Mouse (Mus musculus): ENCODE results near the gene Wdr62. TPM values are rescaled to one million over a fixed set of nuclear protein-coding genes. Genes with fewer than 3 reads are reported as not detected.

Gene Wdr62
- total RNA-seq, 2 experiments from 2014 or later, result 26.2 to 42.8 TPM

GRCm38 (mm10) chr7:30193581-30194100, 86.6 kb downstream of the Wdr62 start:
- ATAC-seq (replicated peaks; ENCODE audit: low FRiP score, poor library complexity, severe bottlenecking), result peak; percentile 84

DNA sequence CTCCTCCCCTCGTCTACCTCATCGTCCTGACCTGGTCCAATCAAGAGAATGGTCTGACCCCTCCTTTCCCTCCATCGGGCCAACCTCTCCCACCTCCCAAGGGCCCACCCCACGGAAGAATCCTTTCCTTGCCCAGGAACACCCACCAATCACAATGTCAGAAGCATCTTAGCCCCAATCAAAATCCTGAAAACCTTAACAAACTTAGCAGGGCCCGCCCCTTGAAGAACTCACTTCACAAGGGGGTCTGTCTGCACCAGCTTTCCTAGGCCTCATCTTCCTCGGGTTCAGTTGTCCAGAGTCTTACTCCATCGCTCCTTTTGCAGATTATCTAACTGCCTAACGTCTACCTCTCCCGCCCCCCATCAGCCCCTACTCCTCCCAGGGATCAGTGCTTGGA, 87.2 kb downstream of the Wdr62 start:
- ATAC-seq (replicated peaks; ENCODE audit: low FRiP score, poor library complexity, severe bottlenecking), result no peak

DNA sequence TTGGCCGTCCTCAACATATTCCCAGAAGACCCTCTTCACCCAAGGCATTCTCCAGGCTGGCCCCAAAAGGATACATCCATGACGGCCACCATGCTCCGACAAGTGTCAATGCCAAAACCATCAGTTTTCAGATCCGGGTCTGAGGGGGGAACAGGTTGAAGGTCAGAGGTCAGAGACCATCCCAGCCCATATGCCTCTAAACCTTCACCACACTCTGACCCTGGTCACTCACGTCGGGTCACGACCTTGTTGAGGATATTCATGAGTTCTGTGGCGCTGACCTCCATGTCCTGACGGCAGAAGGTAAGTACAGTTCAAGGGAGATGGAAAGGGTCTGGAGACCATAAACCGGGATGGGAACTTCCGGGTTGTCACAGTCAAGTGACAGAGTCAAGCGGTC, 88.1 kb downstream of the Wdr62 start:
- ATAC-seq (replicated peaks; ENCODE audit: low FRiP score, poor library complexity, severe bottlenecking), result no peak

Other genes with a start within 250 kb of the Wdr62 start
- gene Zfp14, start 229.0 kb downstream of the Wdr62 start, total RNA-seq (2015; ENCODE audit: low replicate concordance), result 1.1 TPM in 1 of 2 replicates, not detected in the other
- 0.39 TPM in 1 of 2 replicates, not detected in the other for gene Zfp14, start 229.0 kb downstream of the Wdr62 start, total RNA-seq (2017; ENCODE audit: low replicate concordance)
- gene Zfp82, start 207.5 kb downstream of the Wdr62 start, total RNA-seq (2015; ENCODE audit: low replicate concordance), result 0.84 and 4.0 TPM in 2 replicates
- gene Zfp82, start 207.5 kb downstream of the Wdr62 start, total RNA-seq (2017; ENCODE audit: low replicate concordance), result 0.64 and 2.4 TPM in 2 replicates
- gene Gm26920, start 190.0 kb downstream of the Wdr62 start, total RNA-seq (2015; ENCODE audit: low replicate concordance), result not detected in 2 replicates
- gene Gm26920, start 190.0 kb downstream of the Wdr62 start, total RNA-seq (2017; ENCODE audit: low replicate concordance), result not detected in 2 replicates
- gene Zfp566, start 189.9 kb downstream of the Wdr62 start, total RNA-seq (2015; ENCODE audit: low replicate concordance), result 2.1 and 2.5 TPM in 2 replicates
- gene Zfp566, start 189.9 kb downstream of the Wdr62 start, total RNA-seq (2017; ENCODE audit: low replicate concordance), result not detected in 2 replicates
- gene Zfp260, start 185.6 kb downstream of the Wdr62 start, total RNA-seq (2015; ENCODE audit: low replicate concordance), result 16.2 and 26.8 TPM in 2 replicates
- gene Zfp260, start 185.6 kb downstream of the Wdr62 start, total RNA-seq (2017; ENCODE audit: low replicate concordance), result 2.7 and 3.0 TPM in 2 replicates
- gene Zfp382, start 158.5 kb downstream of the Wdr62 start, total RNA-seq (2015; ENCODE audit: low replicate concordance), result 5.4 and 7.9 TPM in 2 replicates
- 4.0 and 6.0 TPM in 2 replicates for gene Zfp382, start 158.5 kb downstream of the Wdr62 start, total RNA-seq (2017; ENCODE audit: low replicate concordance)
- gene Zfp146, start 110.7 kb downstream of the Wdr62 start, total RNA-seq (2015; ENCODE audit: low replicate concordance), result 21.3 and 48.2 TPM in 2 replicates
- gene Zfp146, start 110.7 kb downstream of the Wdr62 start, total RNA-seq (2017; ENCODE audit: low replicate concordance), result 33.2 and 35.6 TPM in 2 replicates
- not detected in 2 replicates for gene Cox7a1, start 96.3 kb downstream of the Wdr62 start, total RNA-seq (2015; ENCODE audit: low replicate concordance)
- gene Cox7a1, start 96.3 kb downstream of the Wdr62 start, total RNA-seq (2017; ENCODE audit: low replicate concordance), result not detected in 2 replicates
- gene Capns1, start 81.6 kb downstream of the Wdr62 start, total RNA-seq (2015; ENCODE audit: low replicate concordance), result 161 and 183 TPM in 2 replicates
- gene Capns1, start 81.6 kb downstream of the Wdr62 start, total RNA-seq (2017; ENCODE audit: low replicate concordance), result 48.6 and 66.3 TPM in 2 replicates
- gene Polr2i, start 48.5 kb downstream of the Wdr62 start, total RNA-seq (2015; ENCODE audit: low replicate concordance), result 18.4 and 35.0 TPM in 2 replicates
- 0.76 and 26.8 TPM in 2 replicates for gene Polr2i, start 48.5 kb downstream of the Wdr62 start, total RNA-seq (2017; ENCODE audit: low replicate concordance)
- gene Tbcb, start 48.1 kb downstream of the Wdr62 start, total RNA-seq (2015; ENCODE audit: low replicate concordance), result 10.9 and 33.9 TPM in 2 replicates
- 15.0 and 29.7 TPM in 2 replicates for gene Tbcb, start 48.1 kb downstream of the Wdr62 start, total RNA-seq (2017; ENCODE audit: low replicate concordance)
- gene Ovol3, start 44.7 kb downstream of the Wdr62 start, total RNA-seq (2015; ENCODE audit: low replicate concordance), result not detected in 2 replicates
- gene Ovol3, start 44.7 kb downstream of the Wdr62 start, total RNA-seq (2017; ENCODE audit: low replicate concordance), result not detected in 2 replicates
- gene Thap8, start 325 bp downstream of the Wdr62 start, total RNA-seq (2015; ENCODE audit: low replicate concordance), result not detected in 2 replicates
- not detected in 2 replicates for gene Thap8, start 325 bp downstream of the Wdr62 start, total RNA-seq (2017; ENCODE audit: low replicate concordance)
- not detected in 2 replicates for gene Clip3, start 11.3 kb upstream of the Wdr62 start, total RNA-seq (2015; ENCODE audit: low replicate concordance)
- gene Clip3, start 11.3 kb upstream of the Wdr62 start, total RNA-seq (2017; ENCODE audit: low replicate concordance), result not detected in 2 replicates
- 2.5 and 11.3 TPM in 2 replicates for gene Alkbh6, start 28.3 kb upstream of the Wdr62 start, total RNA-seq (2015; ENCODE audit: low replicate concordance)
- 4.2 TPM in 1 of 2 replicates, not detected in the other for gene Alkbh6, start 28.3 kb upstream of the Wdr62 start, total RNA-seq (2017; ENCODE audit: low replicate concordance)
- gene Syne4, start 34.4 kb upstream of the Wdr62 start, total RNA-seq (2015; ENCODE audit: low replicate concordance), result not detected in 2 replicates
- gene Syne4, start 34.4 kb upstream of the Wdr62 start, total RNA-seq (2017; ENCODE audit: low replicate concordance), result not detected in 2 replicates
- gene E130208F15Rik, start 41.3 kb upstream of the Wdr62 start, total RNA-seq (2015; ENCODE audit: low replicate concordance), result not detected in 2 replicates
- gene E130208F15Rik, start 41.3 kb upstream of the Wdr62 start, total RNA-seq (2017; ENCODE audit: low replicate concordance), result 0.39 TPM in 1 of 2 replicates, not detected in the other
- 2.5 TPM in 1 of 2 replicates, not detected in the other for gene Sdhaf1, start 43.5 kb upstream of the Wdr62 start, total RNA-seq (2015; ENCODE audit: low replicate concordance)
- 0.45 and 0.64 TPM in 2 replicates for gene Sdhaf1, start 43.5 kb upstream of the Wdr62 start, total RNA-seq (2017; ENCODE audit: low replicate concordance)
- gene Lrfn3, start 82.4 kb upstream of the Wdr62 start, total RNA-seq (2015; ENCODE audit: low replicate concordance), result not detected in 2 replicates
- gene Lrfn3, start 82.4 kb upstream of the Wdr62 start, total RNA-seq (2017; ENCODE audit: low replicate concordance), result not detected in 2 replicates
- gene Tyrobp, start 133.3 kb upstream of the Wdr62 start, total RNA-seq (2015; ENCODE audit: low replicate concordance), result 243 and 282 TPM in 2 replicates
- 60.1 and 77.1 TPM in 2 replicates for gene Tyrobp, start 133.3 kb upstream of the Wdr62 start, total RNA-seq (2017; ENCODE audit: low replicate concordance)
- gene Hcst, start 139.4 kb upstream of the Wdr62 start, total RNA-seq (2015; ENCODE audit: low replicate concordance), result 3.6 and 18.0 TPM in 2 replicates
- 4.1 TPM in 1 of 2 replicates, not detected in the other for gene Hcst, start 139.4 kb upstream of the Wdr62 start, total RNA-seq (2017; ENCODE audit: low replicate concordance)
- 7.2 and 20.1 TPM in 2 replicates for gene Nfkbid, start 141.3 kb upstream of the Wdr62 start, total RNA-seq (2015; ENCODE audit: low replicate concordance)
- 2.6 and 4.1 TPM in 2 replicates for gene Nfkbid, start 141.3 kb upstream of the Wdr62 start, total RNA-seq (2017; ENCODE audit: low replicate concordance)
- not detected in 2 replicates for gene Aplp1, start 165.1 kb upstream of the Wdr62 start, total RNA-seq (2015; ENCODE audit: low replicate concordance)
- gene Aplp1, start 165.1 kb upstream of the Wdr62 start, total RNA-seq (2017; ENCODE audit: low replicate concordance), result not detected in 2 replicates
- not detected in 2 replicates for gene Kirrel2, start 177.3 kb upstream of the Wdr62 start, total RNA-seq (2015; ENCODE audit: low replicate concordance)
- gene Kirrel2, start 177.3 kb upstream of the Wdr62 start, total RNA-seq (2017; ENCODE audit: low replicate concordance), result not detected in 2 replicates
- not detected in 2 replicates for gene Nphs1, start 177.9 kb upstream of the Wdr62 start, total RNA-seq (2015; ENCODE audit: low replicate concordance)
- 1.2 TPM in 1 of 2 replicates, not detected in the other for gene Nphs1, start 177.9 kb upstream of the Wdr62 start, total RNA-seq (2017; ENCODE audit: low replicate concordance)
- gene Prodh2, start 213.2 kb upstream of the Wdr62 start, total RNA-seq (2015; ENCODE audit: low replicate concordance), result not detected in 2 replicates
- not detected in 2 replicates for gene Prodh2, start 213.2 kb upstream of the Wdr62 start, total RNA-seq (2017; ENCODE audit: low replicate concordance)

Data from erythroid progenitor cell, adult 5-6 weeks (primary cell).